Mouse (Mus musculus): ENCODE results near the gene Cd83. TPM values are rescaled to one million over a fixed set of nuclear protein-coding genes. Genes with fewer than 3 reads are reported as not detected.

The Cd83 gene
- 2.3 and 4.4 TPM in 2 replicates for polyA plus RNA-seq (2012; ENCODE audit: insufficient read depth, low replicate concordance)

GRCm38 (mm10) chr13:43784725-43785711 lies at the start of gene Cd83:
Gene Cd83, plus strand, starts transcription at chr13:43784775.
- peak within 1 kb of the TSS; percentile 90 for H3K4me3 ChIP-seq (replicated peaks)

GRCm38 (mm10) chr13:43739598-43740275 lies 44.8 kb upstream of the Cd83 start:
- Histone ChIP-seq H3K4me3 (replicated peaks) (no peak overlapping the region), H3K27me3 (replicated peaks) (peaks cover 13% of the 10 kb centered on the region), H3K4me1 (peaks cover 10% of the 10 kb centered on the region; the same call in 1 of the 2 replicates), H3K36me3 (replicated peaks; ENCODE audit: low read length) (no peaks in the 10 kb centered on the region), H3K9me3 (peaks cover 24% of the 10 kb centered on the region)
- no peak for TF ChIP-seq GATA1 (IDR thresholded peaks at IDR 0.05; ENCODE audit: borderline replicate concordance, low read length)
- TF ChIP-seq FLI1 (IDR thresholded peaks at IDR 0.05; ENCODE audit: low read length) = no peak

More at GRCm38 (mm10) chr13:43784725-43785711, at the start of gene Cd83:
- H3K27me3 ChIP-seq (replicated peaks) = peaks cover 78% of the 10 kb centered on the region
- no peak for TF ChIP-seq FLI1 (IDR thresholded peaks at IDR 0.05; ENCODE audit: low read length)
- TF ChIP-seq GATA1 (IDR thresholded peaks at IDR 0.05; ENCODE audit: borderline replicate concordance, low read length) = no peak
- no peaks in the 10 kb centered on the region for H3K36me3 ChIP-seq (replicated peaks; ENCODE audit: low read length)
- H3K4me1 ChIP-seq = peaks cover 20% of the 10 kb centered on the region
- no peaks in the 10 kb centered on the region for H3K9me3 ChIP-seq

GRCm38 (mm10) chr13:43740276-43740608 lies 44.3 kb upstream of the Cd83 start:
- peaks cover 13% of the 10 kb centered on the region for H3K27me3 ChIP-seq (replicated peaks)
- peaks cover 23% of the 10 kb centered on the region for H3K9me3 ChIP-seq
- no peak overlapping the region for H3K4me3 ChIP-seq (replicated peaks)
- no peak for TF ChIP-seq FLI1 (IDR thresholded peaks at IDR 0.05; ENCODE audit: low read length)
- TF ChIP-seq GATA1 (IDR thresholded peaks at IDR 0.05; ENCODE audit: borderline replicate concordance, low read length) = no peak
- peaks cover 10% of the 10 kb centered on the region; the same call in 1 of the 2 replicates for H3K4me1 ChIP-seq
- H3K36me3 ChIP-seq (replicated peaks; ENCODE audit: low read length) = no peaks in the 10 kb centered on the region

DNA sequence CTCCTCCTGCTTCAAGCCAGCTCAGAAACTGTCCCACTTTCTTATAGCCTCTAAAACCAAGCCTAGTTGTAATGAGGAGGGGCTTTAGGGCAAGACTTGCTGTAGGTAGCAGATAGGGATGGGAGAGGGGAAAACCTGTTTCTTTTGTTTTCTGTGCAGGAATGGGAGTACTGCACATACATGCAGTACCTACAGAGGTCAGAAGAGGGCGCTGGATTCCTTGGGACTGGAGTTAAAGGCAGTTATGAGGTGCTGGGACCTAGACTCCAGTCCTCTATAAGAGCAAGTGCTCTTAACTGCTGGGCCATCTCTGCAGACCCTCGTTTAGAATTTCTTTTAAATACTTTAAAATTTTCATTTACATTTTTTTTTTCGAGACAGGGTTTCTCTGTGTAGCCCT lies 41.9 kb upstream of the Cd83 start:
- Histone ChIP-seq H3K36me3 (replicated peaks; ENCODE audit: low read length) (no peaks in the 10 kb centered on the region), H3K4me3 (replicated peaks) (no peak overlapping the region), H3K4me1 (peaks cover 10% of the 10 kb centered on the region; the same call in 1 of the 2 replicates), H3K27me3 (replicated peaks) (peaks cover 5% of the 10 kb centered on the region), H3K9me3 (peaks cover 15% of the 10 kb centered on the region)
- TF ChIP-seq FLI1 (IDR thresholded peaks at IDR 0.05; ENCODE audit: low read length) (no peak), GATA1 (IDR thresholded peaks at IDR 0.05; ENCODE audit: borderline replicate concordance, low read length) (no peak)

DNA sequence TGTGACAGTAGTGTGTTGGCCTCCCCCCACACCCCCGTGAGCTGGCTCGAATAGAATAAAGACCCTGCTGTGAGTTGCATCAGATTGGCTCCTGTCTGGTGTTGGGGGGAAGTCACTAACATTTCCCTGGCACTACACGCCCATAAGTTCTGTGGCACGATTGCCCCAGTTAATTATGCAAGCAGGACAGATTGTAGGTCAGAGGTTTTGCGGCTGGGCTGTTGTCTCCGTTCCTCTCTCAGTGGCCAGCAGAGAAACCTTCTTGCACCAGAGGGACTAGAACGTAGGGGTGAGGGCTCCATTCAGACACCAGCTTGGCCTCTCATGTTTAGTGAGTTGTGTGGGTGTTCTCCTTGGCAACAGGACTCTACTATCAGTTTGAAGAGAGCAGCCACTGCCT lies 40.3 kb upstream of the Cd83 start:
- Histone ChIP-seq H3K4me1 (peaks cover 10% of the 10 kb centered on the region; the same call in 1 of the 2 replicates), H3K36me3 (replicated peaks; ENCODE audit: low read length) (no peaks in the 10 kb centered on the region), H3K27me3 (replicated peaks) (peaks cover 4% of the 10 kb centered on the region), H3K9me3 (peaks cover 15% of the 10 kb centered on the region), H3K4me3 (replicated peaks) (no peak overlapping the region)
- TF ChIP-seq GATA1 (IDR thresholded peaks at IDR 0.05; ENCODE audit: borderline replicate concordance, low read length) (no peak), FLI1 (IDR thresholded peaks at IDR 0.05; ENCODE audit: low read length) (no peak)

GRCm38 (mm10) chr13:43750301-43750700 lies 34.3 kb upstream of the Cd83 start:
- peaks cover 2% of the 10 kb centered on the region for H3K27me3 ChIP-seq (replicated peaks)
- H3K4me1 ChIP-seq = no peaks in the 10 kb centered on the region
- TF ChIP-seq FLI1 (IDR thresholded peaks at IDR 0.05; ENCODE audit: low read length) = no peak
- no peak for TF ChIP-seq GATA1 (IDR thresholded peaks at IDR 0.05; ENCODE audit: borderline replicate concordance, low read length)
- no peak overlapping the region for H3K4me3 ChIP-seq (replicated peaks)
- no peaks in the 10 kb centered on the region for H3K36me3 ChIP-seq (replicated peaks; ENCODE audit: low read length)
- peaks cover 3% of the 10 kb centered on the region; the same call in 1 of the 2 replicates for H3K9me3 ChIP-seq

DNA sequence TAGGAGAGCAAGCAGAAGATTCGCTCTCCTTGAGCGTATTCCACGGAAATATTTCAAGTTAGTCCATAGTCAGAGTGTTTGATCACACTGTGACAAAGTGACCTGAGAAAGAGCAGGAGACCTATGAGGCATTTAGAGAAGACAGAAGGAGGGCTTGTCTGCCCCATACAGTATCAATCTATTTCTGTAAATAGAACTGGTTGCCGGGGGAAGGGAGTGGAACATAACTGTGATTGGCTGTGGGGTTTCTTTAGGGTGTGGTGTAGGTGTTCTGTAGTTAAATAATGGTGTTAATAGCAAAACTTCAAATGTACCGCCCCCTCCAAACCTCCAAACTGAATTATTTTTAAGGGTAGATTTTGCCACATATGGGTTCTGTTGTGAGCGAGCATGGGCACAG lies 33.6 kb upstream of the Cd83 start:
- peaks cover 6% of the 10 kb centered on the region for H3K27me3 ChIP-seq (replicated peaks)
- H3K4me1 ChIP-seq = no peaks in the 10 kb centered on the region
- TF ChIP-seq FLI1 (IDR thresholded peaks at IDR 0.05; ENCODE audit: low read length) (no peak), GATA1 (IDR thresholded peaks at IDR 0.05; ENCODE audit: borderline replicate concordance, low read length) (no peak)
- H3K4me3 ChIP-seq (replicated peaks) = no peak overlapping the region
- H3K36me3 ChIP-seq (replicated peaks; ENCODE audit: low read length) = no peaks in the 10 kb centered on the region
- peaks cover 3% of the 10 kb centered on the region; the same call in 1 of the 2 replicates for H3K9me3 ChIP-seq

GRCm38 (mm10) chr13:43752407-43752806 lies 32.2 kb upstream of the Cd83 start:
- no peak overlapping the region for H3K4me3 ChIP-seq (replicated peaks)
- TF ChIP-seq FLI1 (IDR thresholded peaks at IDR 0.05; ENCODE audit: low read length) (no peak), GATA1 (IDR thresholded peaks at IDR 0.05; ENCODE audit: borderline replicate concordance, low read length) (no peak)
- H3K36me3 ChIP-seq (replicated peaks; ENCODE audit: low read length) = no peaks in the 10 kb centered on the region
- H3K27me3 ChIP-seq (replicated peaks) = peaks cover 7% of the 10 kb centered on the region
- no peaks in the 10 kb centered on the region for H3K4me1 ChIP-seq
- peaks cover 3% of the 10 kb centered on the region; the same call in 1 of the 2 replicates for H3K9me3 ChIP-seq

DNA sequence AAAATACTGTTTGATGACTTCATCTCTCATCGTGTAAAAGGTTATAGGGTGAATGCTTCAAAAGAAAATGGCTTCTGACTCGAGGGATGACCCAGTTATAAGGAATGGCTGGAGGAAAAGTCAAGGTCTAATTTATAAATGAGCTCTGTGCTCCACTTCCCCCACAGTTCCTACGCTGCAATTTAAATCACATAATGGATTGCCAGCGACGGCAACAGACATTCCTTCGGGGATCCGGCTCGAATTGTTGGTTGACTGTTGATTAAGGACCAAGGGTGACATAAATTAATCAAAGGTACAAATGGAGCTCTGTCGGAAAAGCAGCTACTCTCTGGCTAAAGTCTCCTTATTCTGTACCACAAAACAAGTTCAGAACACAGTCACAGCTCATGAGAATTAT lies 30.9 kb upstream of the Cd83 start:
- H3K4me3 ChIP-seq (replicated peaks) = no peak overlapping the region
- peaks cover 4% of the 10 kb centered on the region for H3K9me3 ChIP-seq
- no peaks in the 10 kb centered on the region for H3K36me3 ChIP-seq (replicated peaks; ENCODE audit: low read length)
- no peaks in the 10 kb centered on the region for H3K4me1 ChIP-seq
- peaks cover 9% of the 10 kb centered on the region for H3K27me3 ChIP-seq (replicated peaks)
- no peak for TF ChIP-seq FLI1 (IDR thresholded peaks at IDR 0.05; ENCODE audit: low read length)
- no peak for TF ChIP-seq GATA1 (IDR thresholded peaks at IDR 0.05; ENCODE audit: borderline replicate concordance, low read length)

Measured in megakaryocyte, embryonic 14.5 days (primary cell).